Mouse (Mus musculus) neural tube, embryonic 12.5 days (tissue): ENCODE results near the gene Barx2. TPM values are rescaled to one million over a fixed set of nuclear protein-coding genes. Genes with fewer than 3 reads are reported as not detected.
A peak's percentile ranks its signal among the peaks of the same experiment; 100 is the strongest.

ENCODE experiments used
- ATAC-seq: fragments of 200-750 bp; cut with Nextera tagmentation; 2 replicates; pipeline ENCODE4 v1.8.0; 2017; ENCODE audit warnings: low read depth, mild to moderate bottlenecking, moderate TSS enrichment, moderate library complexity; ENCODE audit not compliant: low FRiP score
- H3K27ac ChIP-seq: fragments of 300-500 bp; sonication (generic); 2 replicates; pipeline ENCODE4 v1.5.1; 2016
- H3K27me3 ChIP-seq: fragments of 300-500 bp; sonication (generic); replicated peaks from 2 replicates; pipeline ENCODE4 v1.6.1; 2016; ENCODE audit warnings: mild to moderate bottlenecking
- H3K36me3 ChIP-seq: fragments of 300-500 bp; sonication (generic); 2 replicates; pipeline ENCODE4 v1.6.1; 2016; ENCODE audit warnings: mild to moderate bottlenecking
- H3K4me1 ChIP-seq: fragments of 300-500 bp; sonication (generic); 2 replicates; pipeline ENCODE4 v1.6.1; 2016
- H3K4me2 ChIP-seq: fragments of 300-500 bp; sonication (generic); replicated peaks from 2 replicates; pipeline ENCODE4 v1.6.1; 2016; ENCODE audit warnings: mild to moderate bottlenecking
- H3K4me3 ChIP-seq: fragments of 300-500 bp; sonication (generic); 2 replicates; pipeline ENCODE4 v1.5.1; 2016
- H3K9ac ChIP-seq: fragments of 300-500 bp; sonication (generic); 2 replicates; pipeline ENCODE4 v1.6.1; 2016; ENCODE audit warnings: mild to moderate bottlenecking
- H3K9me3 ChIP-seq: fragments of 300-500 bp; sonication (generic); 2 replicates; pipeline ENCODE4 v1.6.1; 2016; ENCODE audit warnings: mild to moderate bottlenecking
- WGBS: fragments of 180-500 bp; shearing (Covaris S2); methylation state at CpG from one replicate; pipeline ENCODE4 v1.1.7; 2016; 5-methylcytosine and 5-hydroxymethylcytosine counted together
- polyA plus RNA-seq: library from polyadenylated mRNA; unstranded; fragments of >200 nt; fragmentation: Nextera tagmentation; extraction: Ambion mirVana; gene quantifications from 2 replicates; pipeline ENCODE4 v1.2.1, GENCODE M21; 2016

Barx2 gene
- polyA plus RNA-seq, 1 experiment from 2014 or later = 0.09 TPM

- 20% methylated on average over 22 of the region's 22 CpGs for WGBS
These were observed 12.8 kb upstream of the Barx2 start for GRCm38 (mm10) chr9:31925830-31926624.

DNA sequence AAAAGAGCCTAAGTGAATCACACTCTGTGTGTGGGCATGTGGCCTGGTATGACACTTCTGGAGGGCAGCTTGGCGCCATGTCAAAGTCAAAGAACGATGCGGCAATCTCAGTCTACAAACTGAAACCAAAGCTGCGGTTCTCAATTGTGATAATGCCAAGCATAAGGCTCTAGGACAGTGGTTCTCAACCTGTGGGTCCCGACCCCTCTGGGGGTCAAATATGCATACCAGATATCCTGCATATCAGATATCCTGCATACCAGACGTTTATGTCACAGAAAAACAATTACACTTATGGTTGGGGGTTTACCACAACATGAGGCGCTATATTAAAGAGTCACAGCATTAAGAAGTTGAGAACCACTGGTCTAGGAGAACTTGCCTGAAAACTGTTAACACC, 10.3 kb upstream of the Barx2 start:
- no peak overlapping the region for H3K4me3 ChIP-seq
- ATAC-seq = no peak
- no peak overlapping the region for H3K27ac ChIP-seq
- no peak overlapping the region for H3K9ac ChIP-seq
- no peaks in the 10 kb centered on the region for H3K4me1 ChIP-seq
- H3K9me3 ChIP-seq = no peaks in the 10 kb centered on the region
- H3K36me3 ChIP-seq = no peaks in the 10 kb centered on the region
- WGBS = 84% methylated on average over 7 of the region's 7 CpGs
- peaks cover 16% of the 10 kb centered on the region for H3K27me3 ChIP-seq
- H3K4me2 ChIP-seq = no peak overlapping the region

More at GRCm38 (mm10) chr9:31925830-31926624, 12.8 kb upstream of the Barx2 start:
- Histone ChIP-seq H3K4me3 (no peak overlapping the region), H3K36me3 (no peaks in the 10 kb centered on the region), H3K27me3 (0 out of 2 replicates have a peak, but pooled peaks cover 3% of the 10 kb centered on the region), H3K27ac (no peak overlapping the region), H3K4me1 (no peaks in the 10 kb centered on the region), H3K9me3 (no peaks in the 10 kb centered on the region), H3K9ac (no peak overlapping the region), H3K4me2 (no peak overlapping the region; the same call in 1 of the 2 replicates)
- peak; percentile 89 for ATAC-seq

DNA sequence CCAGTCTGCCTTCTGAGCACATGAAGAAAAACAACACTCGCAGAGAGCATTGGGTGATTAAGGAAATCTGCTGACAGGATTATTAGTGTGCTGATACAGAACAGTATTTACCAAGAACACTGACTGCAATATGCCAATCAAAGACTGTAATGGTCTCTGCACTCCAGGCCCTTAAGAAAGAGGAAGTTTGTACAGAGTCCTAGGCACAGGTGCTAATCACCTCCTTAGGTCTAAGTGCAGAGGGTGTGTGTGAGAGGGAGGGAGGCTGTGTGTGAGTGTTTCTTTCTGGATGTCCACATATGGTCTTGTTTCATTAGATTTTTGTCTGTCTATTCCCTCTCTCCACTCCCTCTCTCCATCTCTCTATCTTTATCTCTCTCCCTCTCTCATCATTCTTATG, 6.5 kb upstream of the Barx2 start:
- no peak overlapping the region for H3K4me3 ChIP-seq
- ATAC-seq = no peak
- H3K9me3 ChIP-seq = no peaks in the 10 kb centered on the region
- H3K4me1 ChIP-seq = peaks cover 4% of the 10 kb centered on the region; the same call in 1 of the 2 replicates
- H3K9ac ChIP-seq = no peak overlapping the region
- no peaks in the 10 kb centered on the region for H3K36me3 ChIP-seq
- H3K27ac ChIP-seq = no peak overlapping the region
- peaks cover 50% of the 10 kb centered on the region for H3K27me3 ChIP-seq
- 67% methylated on average over 1 of the region's 1 CpGs for WGBS
- H3K4me2 ChIP-seq = no peak overlapping the region

- Histone ChIP-seq H3K4me1 (peaks cover 27% of the 10 kb centered on the region), H3K4me2 (no peak overlapping the region), H3K36me3 (no peaks in the 10 kb centered on the region), H3K27ac (no peak overlapping the region), H3K27me3 (peaks cover 84% of the 10 kb centered on the region), H3K9ac (no peak overlapping the region), H3K4me3 (no peak overlapping the region), H3K9me3 (no peaks in the 10 kb centered on the region)
- ATAC-seq = no peak
- 6% methylated on average over 9 of the region's 9 CpGs for WGBS
These were observed 3.2 kb upstream of the Barx2 start for GRCm38 (mm10) chr9:31916421-31916820.

DNA sequence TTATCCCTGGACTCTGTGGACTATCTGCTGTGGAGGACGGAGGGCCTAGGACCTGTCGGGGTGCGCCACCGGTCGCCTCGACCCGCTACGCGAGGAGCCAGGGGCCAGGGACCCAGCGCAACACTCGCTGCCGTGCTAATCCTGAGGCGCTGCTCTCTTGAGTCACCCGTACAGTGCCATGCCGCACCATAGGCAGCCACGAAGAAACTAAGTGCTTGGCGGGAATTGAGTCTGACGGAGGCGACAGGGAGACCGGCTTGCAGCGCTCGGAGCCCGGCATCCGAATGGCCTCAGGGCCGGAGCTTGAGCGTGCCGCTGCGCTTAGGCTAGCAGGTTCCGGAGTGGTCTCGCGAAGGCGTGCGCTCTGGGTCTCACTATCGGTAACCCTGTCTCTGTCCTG, 1.6 kb upstream of the Barx2 start:
- Histone ChIP-seq H3K27me3 (peaks cover 90% of the 10 kb centered on the region), H3K9ac (no peak overlapping the region), H3K27ac (no peak overlapping the region), H3K4me3 (peak overlapping the region; percentile 15; the same call in 1 of the 2 replicates), H3K4me1 (peaks cover 27% of the 10 kb centered on the region), H3K9me3 (no peaks in the 10 kb centered on the region), H3K4me2 (peak overlapping the region; percentile 48), H3K36me3 (no peaks in the 10 kb centered on the region)
- under 1% methylated on average over 34 of the region's 34 CpGs for WGBS
- ATAC-seq = 0 out of 2 replicates have a peak, but pooled peaks have one; percentile 35

- Histone ChIP-seq H3K9me3 (no peaks in the 10 kb centered on the region), H3K36me3 (no peaks in the 10 kb centered on the region), H3K4me3 (peak overlapping the region; percentile 49), H3K27me3 (peaks cover 82% of the 10 kb centered on the region), H3K9ac (peak overlapping the region; percentile 44; the same call in 1 of the 2 replicates), H3K4me1 (peaks cover 27% of the 10 kb centered on the region), H3K4me2 (peak overlapping the region; percentile 99), H3K27ac (no peak overlapping the region)
- WGBS = under 1% methylated on average over 54 of the region's 54 CpGs
- peak; percentile 21; the same call in 1 of the 2 replicates for ATAC-seq
These were observed 703 bp upstream of the Barx2 start for GRCm38 (mm10) chr9:31913739-31914591.

DNA sequence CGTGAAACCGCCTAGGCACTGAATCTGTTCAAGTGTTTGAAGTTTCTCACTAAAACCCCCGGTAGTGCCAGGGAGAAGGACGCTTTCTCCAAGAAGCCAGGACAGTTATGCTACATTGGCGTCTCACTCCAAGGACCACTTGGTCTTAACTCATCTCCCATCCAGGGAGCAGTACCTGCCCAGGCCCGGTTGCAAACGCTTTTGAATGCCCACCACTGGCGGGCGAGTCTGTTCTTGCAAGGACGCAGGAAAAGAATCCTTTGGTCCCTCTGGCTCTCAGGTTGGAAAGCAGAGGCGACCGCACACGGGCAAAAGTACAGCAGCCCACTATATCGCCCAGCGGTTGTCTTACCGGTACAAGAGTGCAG, 725 bp downstream of the Barx2 start:
- Histone ChIP-seq H3K9ac (no peak overlapping the region), H3K27me3 (peaks cover 72% of the 10 kb centered on the region), H3K4me2 (peak overlapping the region; percentile 99), H3K4me3 (peak overlapping the region; percentile 49), H3K9me3 (no peaks in the 10 kb centered on the region), H3K36me3 (no peaks in the 10 kb centered on the region), H3K4me1 (peaks cover 27% of the 10 kb centered on the region), H3K27ac (no peak overlapping the region)
- ATAC-seq = no peak
- under 1% methylated on average over 16 of the region's 16 CpGs for WGBS

- H3K4me2 ChIP-seq = no peak overlapping the region
- H3K27me3 ChIP-seq = peaks cover 49% of the 10 kb centered on the region
- H3K4me1 ChIP-seq = peaks cover 27% of the 10 kb centered on the region
- H3K4me3 ChIP-seq = no peak overlapping the region
- no peak overlapping the region for H3K27ac ChIP-seq
- no peaks in the 10 kb centered on the region for H3K36me3 ChIP-seq
- H3K9me3 ChIP-seq = no peaks in the 10 kb centered on the region
- WGBS = 65% methylated on average over 5 of the region's 5 CpGs
- no peak overlapping the region for H3K9ac ChIP-seq
- ATAC-seq = no peak
These were observed 3.0 kb downstream of the Barx2 start for GRCm38 (mm10) chr9:31910221-31910620.

GRCm38 (mm10) chr9:31901781-31902180, 11.5 kb downstream of the Barx2 start:
- H3K36me3 ChIP-seq = no peaks in the 10 kb centered on the region
- WGBS = 82% methylated on average over 2 of the region's 2 CpGs
- ATAC-seq = no peak
- no peak overlapping the region for H3K27ac ChIP-seq
- H3K4me1 ChIP-seq = no peaks in the 10 kb centered on the region
- H3K9me3 ChIP-seq = no peaks in the 10 kb centered on the region
- H3K4me3 ChIP-seq = no peak overlapping the region
- H3K4me2 ChIP-seq = no peak overlapping the region
- no peak overlapping the region for H3K9ac ChIP-seq
- no peaks in the 10 kb centered on the region for H3K27me3 ChIP-seq

DNA sequence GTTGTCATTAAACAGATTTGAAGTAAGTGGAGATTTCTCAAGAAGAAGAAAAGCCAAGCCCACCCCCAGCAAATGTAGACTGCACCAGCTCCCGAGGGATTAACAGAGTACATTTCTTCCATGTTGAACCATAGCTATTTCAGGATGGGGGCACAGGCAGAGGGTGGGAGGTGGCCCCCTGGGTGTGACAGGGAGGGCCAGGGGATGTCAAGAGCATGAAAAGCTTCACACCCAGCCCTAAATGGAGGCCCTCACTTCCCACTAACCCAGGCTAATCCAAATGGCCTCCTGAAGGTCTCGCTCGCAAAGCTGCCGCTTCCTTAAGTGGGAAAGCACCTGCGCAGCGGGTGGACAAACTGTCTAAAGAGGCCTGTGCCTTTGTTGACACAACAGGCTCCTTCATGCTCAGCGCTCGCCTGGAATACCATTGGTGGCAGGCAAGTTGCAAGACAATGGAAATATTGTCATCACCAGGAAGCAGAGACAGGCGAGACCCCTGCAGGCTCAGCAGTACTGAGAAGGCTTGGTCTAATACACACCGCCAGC, 18.4 kb downstream of the Barx2 start:
- Histone ChIP-seq H3K4me1 (no peaks in the 10 kb centered on the region), H3K36me3 (no peaks in the 10 kb centered on the region), H3K9me3 (no peaks in the 10 kb centered on the region), H3K27ac (no peak overlapping the region), H3K9ac (no peak overlapping the region), H3K4me3 (no peak overlapping the region), H3K27me3 (no peaks in the 10 kb centered on the region), H3K4me2 (no peak overlapping the region)
- 42% methylated on average over 10 of the region's 10 CpGs for WGBS
- no peak for ATAC-seq

DNA sequence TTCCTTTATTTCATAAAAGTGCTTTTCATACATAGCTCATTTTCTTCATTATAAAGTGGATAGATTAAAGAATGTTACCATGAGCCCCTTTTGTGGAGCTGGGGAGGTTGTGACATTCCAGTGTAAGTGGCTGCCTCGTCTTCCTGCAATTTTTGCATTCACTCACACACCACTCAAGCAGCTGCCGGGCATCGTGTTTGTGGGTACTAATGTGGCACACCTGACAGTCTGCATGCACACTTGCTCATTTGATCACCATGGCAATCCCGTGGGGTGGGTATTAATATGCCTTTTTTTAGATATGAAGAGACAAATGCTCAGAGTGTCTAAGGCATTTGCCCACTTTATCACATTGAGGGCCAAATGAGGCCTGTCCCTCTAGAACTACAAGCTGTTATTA, 24.9 kb downstream of the Barx2 start:
- WGBS = 82% methylated on average over 4 of the region's 4 CpGs
- no peaks in the 10 kb centered on the region for H3K36me3 ChIP-seq
- H3K9ac ChIP-seq = no peak overlapping the region
- ATAC-seq = no peak
- no peaks in the 10 kb centered on the region for H3K4me1 ChIP-seq
- H3K4me3 ChIP-seq = no peak overlapping the region
- no peaks in the 10 kb centered on the region for H3K9me3 ChIP-seq
- H3K4me2 ChIP-seq = no peak overlapping the region
- H3K27me3 ChIP-seq = no peaks in the 10 kb centered on the region
- no peak overlapping the region for H3K27ac ChIP-seq

DNA sequence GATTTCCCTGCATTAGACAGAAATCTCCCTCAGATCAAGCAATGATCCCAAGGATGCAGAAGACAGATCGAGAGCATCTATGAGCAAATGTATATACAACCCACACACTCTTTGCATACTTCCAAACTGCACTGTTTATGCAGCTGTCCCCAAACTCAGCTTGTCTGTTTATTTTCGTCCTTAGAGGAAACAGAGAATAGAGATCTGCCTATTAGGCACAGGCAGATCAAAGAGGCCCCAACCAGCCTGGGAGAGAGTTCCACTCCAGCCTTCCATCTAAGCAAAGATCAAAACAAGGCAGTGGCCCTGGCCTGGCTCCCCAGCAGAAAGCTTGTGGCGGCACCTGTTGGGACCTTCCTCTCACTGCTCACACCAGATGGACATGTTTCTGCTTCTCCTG, 27.0 kb downstream of the Barx2 start:
- WGBS = 53% methylated on average over 3 of the region's 3 CpGs
- no peak for ATAC-seq
- no peak overlapping the region for H3K4me2 ChIP-seq
- H3K36me3 ChIP-seq = no peaks in the 10 kb centered on the region
- H3K4me3 ChIP-seq = no peak overlapping the region
- H3K27me3 ChIP-seq = no peaks in the 10 kb centered on the region
- no peak overlapping the region for H3K27ac ChIP-seq
- H3K9ac ChIP-seq = no peak overlapping the region
- H3K4me1 ChIP-seq = no peaks in the 10 kb centered on the region
- H3K9me3 ChIP-seq = no peaks in the 10 kb centered on the region
